Mouse (Mus musculus) bone marrow macrophage, adult 2 months (primary cell): ENCODE data around the gene Slc4a1ap.
A peak's percentile ranks its signal among the peaks of the same experiment; 100 is the strongest.

Experiments used
- CTCF ChIP-seq: IDR thresholded peaks from 2 replicates; pipeline ENCODE4 v1.5.1; 2012; ENCODE audit warnings: low read depth, mild to moderate bottlenecking, low read length, moderate library complexity
- POLR2A ChIP-seq: IDR thresholded peaks from 2 replicates; pipeline ENCODE4 v1.6.1; 2012; ENCODE audit warnings: mild to moderate bottlenecking, low read depth, low read length, borderline replicate concordance

- TF ChIP-seq POLR2A (no peak), CTCF (0 out of 2 replicates have a peak, but pooled peaks have one; percentile 4)
Observed at GRCm38 (mm10) chr5:31563905-31564304, 37.1 kb downstream of the Slc4a1ap start.
